Mouse (Mus musculus): Measurements from ENCODE around the gene Ddx5.

- TF ChIP-seq CTCF (IDR thresholded peaks at IDR 0.05; ENCODE audit: low read depth, low read length) (no peak), GATA2 (IDR thresholded peaks at IDR 0.05; ENCODE audit: borderline replicate concordance, low read depth, low read length) (no peak)
These were observed 37.7 kb downstream of the Ddx5 start, which contains the start of gene Milr1 for GRCm38 (mm10) chr11:106751039-106752018.

Data from G1E (cell line).